Mouse (Mus musculus) CH12.LX (cell line): Measurements from ENCODE around the gene Fn3krp. TPM values are rescaled to one million over a fixed set of nuclear protein-coding genes. Genes with fewer than 3 reads are reported as not detected.

Experiments used
- DNase-seq: peaks from one replicate; pipeline ENCODE4 v3.0.0-alpha.2; 2013; ENCODE audit errors: extremely low read depth
- H3K27ac ChIP-seq: 2 replicates; pipeline ENCODE4 v1.5.1; 2012; ENCODE audit warnings: low read depth, mild to moderate bottlenecking, control low read depth, moderate library complexity; ENCODE audit not compliant: insufficient read depth
- H3K27me3 ChIP-seq: replicated peaks from 2 replicates; pipeline ENCODE3; 2012; ENCODE audit warnings: inconsistent platforms
- H3K36me3 ChIP-seq, 2 experiments: replicated peaks in 1 of 2; 2 replicates each; pipeline versions ENCODE3 to v1.6.1; 2012; ENCODE audit warnings: inconsistent platforms in 1 of 2, low read length in 1 of 2, mild to moderate bottlenecking in 1 of 2, mixed read lengths in 1 of 2, moderate library complexity in 1 of 2; ENCODE audit not compliant: control insufficient read depth in 1 of 2, insufficient read depth in 1 of 2
- H3K4me1 ChIP-seq, 2 experiments: 2 replicates each; pipeline ENCODE4 v1.6.1; 2012; ENCODE audit warnings: inconsistent platforms in 1 of 2, moderate library complexity in 1 of 2; ENCODE audit not compliant: insufficient read depth in 2 of 2, control insufficient read depth in 1 of 2
- H3K4me2 ChIP-seq: 2 replicates; pipeline ENCODE4 v1.6.1; 2012; ENCODE audit warnings: low read depth, mild to moderate bottlenecking, control low read depth; ENCODE audit not compliant: poor library complexity, insufficient read depth, severe bottlenecking
- H3K4me3 ChIP-seq, 3 experiments: fragments of 150-350 bp in 1 of 3; sonication (generic) in 1 of 3; replicated peaks in 1 of 3; 2 replicates each; pipeline versions ENCODE3 to v1.5.1; 2011 to 2012; ENCODE audit warnings: low read depth in 2 of 3, low read length in 2 of 3, mild to moderate bottlenecking in 2 of 3, moderate library complexity in 2 of 3, control low read depth in 1 of 3, improper control_type of control experiment in 1 of 3, inconsistent platforms in 1 of 3, mixed read lengths in 1 of 3; ENCODE audit not compliant: poor library complexity in 1 of 3
- H3K79me2 ChIP-seq: replicated peaks from 2 replicates; pipeline ENCODE4 v1.6.1; 2012; ENCODE audit warnings: mild to moderate bottlenecking, moderate library complexity; ENCODE audit not compliant: control insufficient read depth, poor library complexity, insufficient read depth, severe bottlenecking; ENCODE audit errors: extremely low read depth
- H3K9ac ChIP-seq: 2 replicates; pipeline ENCODE4 v1.6.1; 2012; ENCODE audit warnings: low read depth, mild to moderate bottlenecking, control low read depth, moderate library complexity; ENCODE audit not compliant: insufficient read depth
- H3K9me3 ChIP-seq: replicated peaks from 2 replicates; pipeline ENCODE3; 2012; ENCODE audit warnings: low read length, inconsistent platforms, mixed read lengths
- BHLHE40 ChIP-seq: IDR thresholded peaks from 2 replicates; pipeline ENCODE4 v1.6.1; 2011; ENCODE audit warnings: mild to moderate bottlenecking, low read depth, low read length, improper control_type of control experiment
- CHD1 ChIP-seq: IDR thresholded peaks from 2 replicates; pipeline ENCODE4 v1.6.1; 2012; ENCODE audit warnings: low read depth, low read length, improper control_type of control experiment, inconsistent platforms
- CTCF ChIP-seq, 2 experiments: IDR thresholded peaks in 1 of 2; conservative IDR thresholded peaks in 1 of 2; 2 replicates each; pipeline ENCODE4 v1.5.1; 2011 to 2012; ENCODE audit warnings: low read depth in 2 of 2, low read length in 2 of 2, improper control_type of control experiment in 1 of 2, inconsistent platforms in 1 of 2, mild to moderate bottlenecking in 1 of 2, moderate library complexity in 1 of 2
- EP300 ChIP-seq: IDR thresholded peaks from 2 replicates; pipeline ENCODE4 v1.6.1; 2011; ENCODE audit warnings: low read length, improper control_type of control experiment
- IRF4 ChIP-seq: IDR thresholded peaks from 2 replicates; pipeline ENCODE4 v1.6.1; 2014; ENCODE audit warnings: low read depth, mild to moderate bottlenecking, inconsistent platforms, low read length, improper control_type of control experiment
- JUN ChIP-seq: IDR thresholded peaks from 2 replicates; pipeline ENCODE4 v1.6.1; 2011; ENCODE audit warnings: low read depth, mild to moderate bottlenecking, low read length, improper control_type of control experiment, moderate library complexity; ENCODE audit not compliant: insufficient read depth
- KAT2A ChIP-seq: IDR thresholded peaks from 2 replicates; pipeline ENCODE4 v1.6.1; 2012; ENCODE audit warnings: low read length, improper control_type of control experiment, inconsistent platforms; ENCODE audit not compliant: insufficient replicate concordance
- MAX ChIP-seq: IDR thresholded peaks from 2 replicates; pipeline ENCODE4 v1.6.1; 2011; ENCODE audit warnings: low read length, improper control_type of control experiment
- MXI1 ChIP-seq: IDR thresholded peaks from 2 replicates; pipeline ENCODE4 v1.6.1; 2011; ENCODE audit warnings: mild to moderate bottlenecking, low read depth, low read length, improper control_type of control experiment
- NRF1 ChIP-seq: IDR thresholded peaks from 2 replicates; pipeline ENCODE4 v1.6.1; 2014; ENCODE audit warnings: low read depth, mild to moderate bottlenecking, inconsistent platforms, low read length, improper control_type of control experiment, moderate library complexity
- PAX5 ChIP-seq: IDR thresholded peaks from 2 replicates; pipeline ENCODE4 v1.6.1; 2012; ENCODE audit warnings: low read length, inconsistent platforms, mixed read lengths
- POLR2A ChIP-seq: IDR thresholded peaks from 2 replicates; pipeline ENCODE4 v1.6.1; 2011; ENCODE audit warnings: low read depth, mild to moderate bottlenecking, improper control_type of control experiment, low read length
- RAD21 ChIP-seq: IDR thresholded peaks from 2 replicates; pipeline ENCODE4 v1.6.1; 2011; ENCODE audit warnings: low read depth, mild to moderate bottlenecking, low read length, improper control_type of control experiment, moderate library complexity
- RCOR1 ChIP-seq: conservative IDR thresholded peaks from 2 replicates; pipeline ENCODE4 v1.6.1; 2012; ENCODE audit warnings: low read depth, mild to moderate bottlenecking, inconsistent platforms, low read length, improper control_type of control experiment
- SIN3A ChIP-seq: IDR thresholded peaks from 2 replicates; pipeline ENCODE4 v1.6.1; 2012; ENCODE audit warnings: low read length, improper control_type of control experiment, inconsistent platforms
- SMC3 ChIP-seq: IDR thresholded peaks from 2 replicates; pipeline ENCODE4 v1.6.1; 2011; ENCODE audit warnings: low read depth, low read length, improper control_type of control experiment
- TCF12 ChIP-seq: IDR thresholded peaks from 2 replicates; pipeline ENCODE4 v1.6.1; 2014; ENCODE audit warnings: low read depth, mild to moderate bottlenecking, inconsistent platforms, low read length, improper control_type of control experiment
- USF1 ChIP-seq: IDR thresholded peaks from 2 replicates; pipeline ENCODE4 v1.6.1; 2014; ENCODE audit warnings: low read depth, mild to moderate bottlenecking, inconsistent platforms, low read length, improper control_type of control experiment
- ZMIZ1 ChIP-seq: IDR thresholded peaks from 2 replicates; pipeline ENCODE4 v1.6.1; 2012; ENCODE audit warnings: low read depth, mild to moderate bottlenecking, inconsistent platforms, low read length, improper control_type of control experiment
- dilution Hi-C: fragments of 300-500 bp; cut with MboI; formaldehyde crosslinking; loops from 2 replicates; pipeline ENCODE4 v1.14.3; 2020; ENCODE audit warnings: low sequenced_read_pairs; ENCODE audit not compliant: extremely low pct_unique_long_range_greater_than_20kb, extremely low pct_ligation_motif_present
- in situ Hi-C: fragments of 300-500 bp; cut with MboI; formaldehyde crosslinking; loops from 3 replicates; pipeline ENCODE4 v1.14.3; 2019; ENCODE audit warnings: low sequenced_read_pairs, low pct_ligation_motif_present, low pct_unique_long_range_greater_than_20kb, mixed read lengths
- polyA plus RNA-seq: library from polyadenylated mRNA; unstranded; fragments of >175 nt; gene quantifications from 2 replicates; pipeline ENCODE4 v1.2.1, GENCODE M21; 2012; ENCODE audit warnings: low read depth; ENCODE audit not compliant: insufficient read length
- total RNA-seq, 2 experiments: library from RNA; depleted of rRNA; stranded (reverse); fragments of 300-350 nt in 1 of 2; fragments of >200 nt in 1 of 2; gene quantifications; 2 replicates each; pipeline ENCODE4 v1.2.3; 2012 to 2014

The Fn3krp gene
- total and polyA plus RNA-seq, 3 experiments, result 3.6 to 11.2 (median 9.8) TPM

DNA sequence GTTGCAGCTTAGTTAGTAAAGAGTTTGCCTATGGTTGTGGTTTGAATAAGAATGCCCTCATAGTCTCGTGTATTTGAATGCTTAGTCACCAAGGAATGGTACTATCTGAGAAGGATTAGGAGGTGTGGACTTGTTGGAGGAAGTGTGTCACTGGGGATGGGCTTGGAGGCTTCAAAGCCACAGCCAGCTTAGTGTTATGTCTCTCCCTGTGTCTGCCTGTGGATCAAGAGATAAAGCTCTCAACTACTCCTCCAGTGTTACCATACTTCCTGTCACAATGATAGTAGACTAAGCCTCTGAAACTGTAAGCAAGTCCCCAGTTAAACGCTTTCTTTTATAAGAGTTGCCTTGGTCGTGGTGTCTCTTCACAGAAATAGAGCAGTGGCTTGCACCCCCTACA lies 30.4 kb upstream of the Fn3krp start:
- peaks cover 3% of the 10 kb centered on the region for H3K9me3 ChIP-seq
- no peak overlapping the region for H3K27ac ChIP-seq
- H3K4me2 ChIP-seq, result no peak overlapping the region
- dilution Hi-C loops (no loop called here), in situ Hi-C loops (no loop called here)
- H3K27me3 ChIP-seq, result peaks cover 30% of the 10 kb centered on the region
- no peaks in the 10 kb centered on the region for H3K36me3 ChIP-seq
- H3K9ac ChIP-seq, result no peak overlapping the region
- no peaks in the 10 kb centered on the region for H3K79me2 ChIP-seq
- DNase-seq, result no peak
- no peak overlapping the region for H3K4me3 ChIP-seq
- TF ChIP-seq NRF1, result no peak
- TF ChIP-seq EP300, result no peak
- no peak for TF ChIP-seq SMC3
- TF ChIP-seq RAD21, result no peak
- no peak for TF ChIP-seq BHLHE40
- no peak for TF ChIP-seq USF1
- no peak for TF ChIP-seq MXI1
- TF ChIP-seq CTCF (conservative IDR thresholded peaks at IDR 0.05 in 1 of 2, IDR thresholded peaks at IDR 0.05 in 1 of 2; ENCODE audit: low read depth in 2 of 2, low read length in 2 of 2), result no peak
- peaks cover 0 to 4% of the 10 kb centered on the region in 2 experiments; a peak in 3 of 4 replicates for H3K4me1 ChIP-seq

DNA sequence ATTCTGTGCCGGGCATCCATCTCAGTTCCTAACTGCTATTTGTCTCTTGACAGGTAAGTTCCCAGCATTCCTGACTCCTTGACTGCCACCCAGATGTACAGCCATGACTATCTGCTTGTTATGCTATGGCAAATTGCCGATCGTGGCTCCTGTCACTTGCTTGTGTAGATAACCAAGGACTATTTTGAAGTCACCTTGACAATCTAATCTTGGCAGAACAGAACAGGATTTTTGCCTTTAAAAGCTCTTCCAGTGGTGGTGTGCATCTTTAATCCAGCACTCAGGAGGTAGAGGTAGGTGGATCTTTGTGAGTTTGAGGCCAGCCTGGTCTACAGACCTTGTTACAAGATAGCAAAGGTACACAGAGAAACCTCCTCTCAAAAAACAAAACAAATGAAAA lies 28.8 kb upstream of the Fn3krp start:
- in situ Hi-C loops (no loop called here), dilution Hi-C loops (no loop called here)
- TF ChIP-seq IRF4, result no peak
- TF ChIP-seq ZMIZ1, result no peak
- TF ChIP-seq CHD1, result no peak
- TF ChIP-seq POLR2A, result no peak
- no peak for TF ChIP-seq JUN
- TF ChIP-seq SMC3, result no peak
- no peak for TF ChIP-seq BHLHE40
- no peak for TF ChIP-seq RCOR1
- TF ChIP-seq MXI1, result no peak
- no peak for TF ChIP-seq USF1
- TF ChIP-seq EP300, result no peak
- TF ChIP-seq MAX, result no peak
- TF ChIP-seq TCF12, result no peak
- no peak for TF ChIP-seq SIN3A
- TF ChIP-seq PAX5, result no peak
- no peak for TF ChIP-seq KAT2A
- peaks cover 21% of the 10 kb centered on the region for H3K27me3 ChIP-seq
- no peaks in the 10 kb centered on the region for H3K79me2 ChIP-seq
- no peak overlapping the region for H3K4me2 ChIP-seq
- no peak overlapping the region for H3K27ac ChIP-seq
- DNase-seq, result no peak
- H3K4me3 ChIP-seq, result no peak overlapping the region
- no peaks in the 10 kb centered on the region for H3K36me3 ChIP-seq
- H3K9ac ChIP-seq, result no peak overlapping the region
- peaks cover 0 to 4% of the 10 kb centered on the region in 2 experiments; a peak in 3 of 4 replicates for H3K4me1 ChIP-seq
- peaks cover 3% of the 10 kb centered on the region for H3K9me3 ChIP-seq
